Mouse (Mus musculus) adrenal gland, adult (tissue): ENCODE data around the gene Aoc3.
"Not testable (repeated sequence)": the region's sequence is repeated elsewhere in the genome, so short reads cannot be mapped to it uniquely, and the experiment has no call there.

Experiments used
- DNase-seq, 2 experiments: peaks; one replicate each; pipeline ENCODE4 v3.0.0; 2022 to 2023; ENCODE audit warnings: low spot score in 1 of 2; ENCODE audit not compliant: inconsistent age in 2 of 2

The Aoc3 gene

DNA sequence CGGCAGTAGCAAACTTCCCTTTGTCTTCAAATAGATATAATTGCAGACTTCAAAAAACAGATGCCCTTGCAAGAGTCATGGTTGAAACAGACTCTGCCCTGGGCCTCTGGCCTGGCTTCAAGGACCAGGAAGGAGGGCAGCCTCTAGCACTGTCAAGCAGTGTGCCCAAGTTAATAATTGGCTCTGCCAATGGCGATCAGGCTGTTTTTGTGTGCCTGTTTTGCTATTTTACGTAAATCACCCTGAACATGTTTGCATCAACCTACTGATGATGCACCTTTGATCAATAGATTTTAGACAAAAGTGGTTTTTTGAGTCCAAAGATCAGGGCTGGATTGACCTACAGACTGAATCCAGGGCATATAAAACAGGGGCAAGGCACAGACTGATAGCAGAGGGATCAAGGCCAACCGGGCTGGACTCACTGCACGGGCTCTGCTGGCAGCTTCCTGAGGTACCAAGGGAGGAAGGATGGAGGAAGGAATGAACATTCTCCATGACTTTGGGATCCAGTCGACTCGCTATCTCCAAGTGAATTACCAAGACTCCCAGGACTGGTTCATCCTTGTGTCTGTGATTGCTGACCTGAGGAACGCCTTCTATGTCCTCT is 37.0 kb downstream of the Aoc3 start, which contains the start of gene G6pc:
G6pc (plus strand) TSS at position 236 of the 610 bp plus-strand sequence.
- DNase-seq, result peak; percentile 42 to 84

- no peak for DNase-seq
Observed at GRCm38 (mm10) chr11:101370141-101370540, 39.7 kb downstream of the Aoc3 start.

- no peak for DNase-seq
Observed at GRCm38 (mm10) chr11:101374421-101374938, 44.1 kb downstream of the Aoc3 start.

GRCm38 (mm10) chr11:101378196-101378595 is 47.8 kb downstream of the Aoc3 start:
- not testable (repeated sequence) for DNase-seq

DNA sequence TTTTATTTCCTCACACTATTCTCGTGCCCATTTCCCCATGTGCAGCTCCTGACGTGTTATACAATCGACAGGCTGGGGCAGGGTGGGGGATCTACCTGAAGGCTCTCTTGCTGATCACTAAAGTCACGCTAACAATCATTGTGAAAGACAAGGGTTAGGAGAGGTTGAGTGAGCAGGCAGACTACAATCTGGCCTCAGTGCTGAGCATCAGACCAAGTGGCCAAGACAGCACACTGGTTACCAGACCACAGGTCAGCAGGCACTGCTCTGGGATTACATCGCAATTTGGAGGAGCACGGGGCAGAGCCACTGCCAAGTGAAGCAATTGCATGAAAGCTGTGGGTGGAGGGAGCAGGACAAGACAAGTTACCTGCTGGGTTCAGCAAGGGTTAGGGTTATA is 48.5 kb downstream of the Aoc3 start:
- peak in 1 of 2 experiments; percentile 48 for DNase-seq

- DNase-seq, result no peak
Observed at GRCm38 (mm10) chr11:101381817-101382216, 51.4 kb downstream of the Aoc3 start.
